Mouse (Mus musculus): ENCODE measurements around the gene Ubqln4. TPM values are rescaled to one million over a fixed set of nuclear protein-coding genes. Genes with fewer than 3 reads are reported as not detected.

Gene Ubqln4
- total and polyA plus RNA-seq, 3 experiments = 43.6 to 171 (median 83.0) TPM

DNA sequence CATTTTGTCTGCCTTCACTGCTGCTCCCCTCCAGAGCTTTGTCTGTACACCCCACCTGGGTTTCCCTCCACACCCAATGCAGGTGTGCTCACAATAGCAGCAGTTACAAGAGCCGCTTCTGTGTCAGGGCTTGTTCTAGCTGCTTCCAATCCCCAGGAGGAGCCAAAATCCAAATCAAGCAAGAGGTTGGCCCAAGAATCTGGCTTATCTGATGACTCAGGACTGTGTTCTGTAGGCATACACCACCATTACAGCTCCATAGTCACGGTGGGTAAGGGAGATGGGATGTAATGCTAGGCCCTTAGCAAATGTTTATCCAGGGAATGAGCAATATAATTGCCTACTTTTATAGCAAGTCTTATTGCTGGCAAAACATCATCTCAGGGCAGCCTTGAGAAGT, 37.2 kb upstream of the Ubqln4 start:
- Histone ChIP-seq H3K9ac (ENCODE audit: control insufficient read depth, low read depth, low read length, poor library complexity, severe bottlenecking) (no peak overlapping the region), H3K4me1 (ENCODE audit: control insufficient read depth in 1 of 2, insufficient read depth in 2 of 2, low read length in 2 of 2) (peaks cover 19 to 35% of the 10 kb centered on the region in 2 experiments), H3K4me3 (ENCODE audit: control insufficient read depth in 1 of 2, insufficient read depth in 1 of 2, low read depth in 2 of 2, low read length in 2 of 2) (no peak overlapping the region), H3K27ac (ENCODE audit: control insufficient read depth, low read depth, low read length) (no peak overlapping the region), H3K79me2 (ENCODE audit: control insufficient read depth, insufficient read depth, low read length, poor library complexity) (no peaks in the 10 kb centered on the region), H3K9me3 (replicated peaks; ENCODE audit: insufficient read depth, low read length) (no peaks in the 10 kb centered on the region), H3K27me3 (ENCODE audit: control insufficient read depth in 1 of 2, insufficient read depth in 2 of 2, low read length in 2 of 2) (no peaks in the 10 kb centered on the region), H3K36me3 (ENCODE audit: control insufficient read depth in 1 of 2, insufficient read depth in 2 of 2, low read length in 2 of 2) (peaks cover 0 to 29% of the 10 kb centered on the region in 2 experiments; a peak in 2 of 4 replicates)
- no peak for DNase-seq (ENCODE audit: low read depth, low spot score)
- TF ChIP-seq ELF1 (IDR thresholded peaks at IDR 0.05; ENCODE audit: low read depth, low read length) (no peak), BHLHE40 (IDR thresholded peaks at IDR 0.05; ENCODE audit: borderline replicate concordance, low read depth, low read length) (no peak), CHD1 (IDR thresholded peaks at IDR 0.05; ENCODE audit: low read depth, low read length) (no peak), ZNF384 (IDR thresholded peaks at IDR 0.05; ENCODE audit: low read depth, low read length) (no peak), MAZ (IDR thresholded peaks at IDR 0.05; ENCODE audit: low read depth, low read length) (no peak), MAX (IDR thresholded peaks at IDR 0.05; ENCODE audit: low read length) (no peak), EP300 (IDR thresholded peaks at IDR 0.05; ENCODE audit: low read depth in 1 of 2, low read length in 2 of 2) (no peak), TCF12 (IDR thresholded peaks at IDR 0.05; ENCODE audit: low read depth, low read length) (no peak)

DNA sequence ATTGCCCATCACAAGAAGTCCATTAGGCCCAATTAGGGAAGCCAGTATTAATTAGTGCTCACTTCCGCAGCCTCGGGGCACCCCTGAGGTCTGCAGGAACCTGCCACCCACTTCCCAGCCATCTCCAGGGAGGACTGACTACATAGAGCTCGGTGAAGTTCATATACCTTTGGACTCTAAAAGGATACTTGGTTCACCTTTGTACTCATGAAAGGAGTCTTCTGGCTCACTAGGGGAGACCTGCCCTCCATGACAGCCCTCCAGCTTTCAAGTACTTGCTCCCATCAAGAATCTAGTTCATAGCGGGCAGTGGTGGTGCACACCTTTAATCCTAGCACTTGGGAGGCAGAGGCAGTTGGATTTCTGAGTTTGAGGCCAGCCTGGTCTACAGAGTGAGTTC, 35.1 kb upstream of the Ubqln4 start:
- H3K27ac ChIP-seq (ENCODE audit: control insufficient read depth, low read depth, low read length) = no peak overlapping the region
- TF ChIP-seq ZNF384 (IDR thresholded peaks at IDR 0.05; ENCODE audit: low read depth, low read length) (no peak), HCFC1 (IDR thresholded peaks at IDR 0.05; ENCODE audit: low read depth, low read length) (no peak), MAFK (IDR thresholded peaks at IDR 0.05; ENCODE audit: borderline replicate concordance, low read depth, low read length) (no peak), ZC3H11A (IDR thresholded peaks at IDR 0.05; ENCODE audit: low read depth, low read length) (no peak), SIN3A (IDR thresholded peaks at IDR 0.05; ENCODE audit: low read length) (no peak), ZMIZ1 (IDR thresholded peaks at IDR 0.05; ENCODE audit: low read depth, low read length) (no peak), EP300 (IDR thresholded peaks at IDR 0.05; ENCODE audit: low read depth in 1 of 2, low read length in 2 of 2) (no peak), MYC (IDR thresholded peaks at IDR 0.05; ENCODE audit: low read depth, low read length) (no peak), CHD2 (IDR thresholded peaks at IDR 0.05; ENCODE audit: low read length) (no peak), BHLHE40 (IDR thresholded peaks at IDR 0.05; ENCODE audit: borderline replicate concordance, low read depth, low read length) (no peak), MAZ (IDR thresholded peaks at IDR 0.05; ENCODE audit: low read depth, low read length) (no peak), NRF1 (IDR thresholded peaks at IDR 0.05; ENCODE audit: insufficient read depth, low read depth, low read length, poor library complexity, severe bottlenecking) (no peak), MEF2A (IDR thresholded peaks at IDR 0.05; ENCODE audit: extremely low read depth, insufficient replicate concordance, low read depth, low read length, poor library complexity, severe bottlenecking) (no peak), E2F4 (IDR thresholded peaks at IDR 0.05; ENCODE audit: borderline replicate concordance, low read depth, low read length) (no peak), MAX (IDR thresholded peaks at IDR 0.05; ENCODE audit: low read length) (no peak), USF2 (IDR thresholded peaks at IDR 0.05; ENCODE audit: borderline replicate concordance in 1 of 2, insufficient read depth in 1 of 2, low read depth in 1 of 2, low read length in 2 of 2) (no peak), JUND (IDR thresholded peaks at IDR 0.05; ENCODE audit: low read depth, low read length) (no peak), RCOR1 (IDR thresholded peaks at IDR 0.05; ENCODE audit: low read depth, low read length) (no peak)
- H3K79me2 ChIP-seq (ENCODE audit: control insufficient read depth, insufficient read depth, low read length, poor library complexity) = no peaks in the 10 kb centered on the region
- no peak overlapping the region for H3K9ac ChIP-seq (ENCODE audit: control insufficient read depth, low read depth, low read length, poor library complexity, severe bottlenecking)
- no peak for DNase-seq (ENCODE audit: low read depth, low spot score)
- H3K4me3 ChIP-seq (ENCODE audit: control insufficient read depth in 1 of 2, insufficient read depth in 1 of 2, low read depth in 2 of 2, low read length in 2 of 2) = no peak overlapping the region
- no peaks in the 10 kb centered on the region for H3K9me3 ChIP-seq (replicated peaks; ENCODE audit: insufficient read depth, low read length)
- H3K4me1 ChIP-seq (ENCODE audit: control insufficient read depth in 1 of 2, insufficient read depth in 2 of 2, low read length in 2 of 2) = peaks cover 6 to 19% of the 10 kb centered on the region in 2 experiments; a peak in 3 of 4 replicates
- peaks cover 0 to 13% of the 10 kb centered on the region in 2 experiments; a peak in 2 of 4 replicates for H3K36me3 ChIP-seq (ENCODE audit: control insufficient read depth in 1 of 2, insufficient read depth in 2 of 2, low read length in 2 of 2)
- H3K27me3 ChIP-seq (ENCODE audit: control insufficient read depth in 1 of 2, insufficient read depth in 2 of 2, low read length in 2 of 2) = no peaks in the 10 kb centered on the region

Data from MEL (cell line).